Mouse (Mus musculus): ENCODE data around the gene Exoc3l2.

DNA sequence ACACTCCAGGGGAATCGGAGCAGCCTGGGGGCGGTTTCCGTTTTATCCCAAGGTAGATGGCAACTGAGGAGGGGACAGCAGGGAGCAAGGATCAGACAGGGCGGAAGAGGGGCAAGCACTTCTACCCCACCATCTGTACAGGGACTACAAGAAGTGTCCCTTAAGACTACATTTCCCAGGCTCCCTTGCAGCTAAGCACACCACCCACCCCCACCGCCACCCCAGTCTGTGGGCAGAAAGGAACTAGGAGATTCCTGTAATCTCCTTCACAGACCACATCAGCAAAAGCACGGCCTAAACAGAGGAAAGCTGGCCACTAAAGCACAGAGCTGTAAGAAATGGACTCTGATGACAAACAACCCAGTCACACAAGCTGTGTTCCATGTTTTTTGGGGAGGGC, 36.8 kb upstream of the Exoc3l2 start:
- TF ChIP-seq USF1 (IDR thresholded peaks at IDR 0.05; ENCODE audit: low read depth): no peak
- TF ChIP-seq MAX (IDR thresholded peaks at IDR 0.05): no peak
- TF ChIP-seq CTCF (IDR thresholded peaks at IDR 0.05; ENCODE audit: control insufficient read depth, insufficient read depth, insufficient read length): no peak
- TF ChIP-seq CEBPB (IDR thresholded peaks at IDR 0.05; ENCODE audit: low read depth): no peak
